Mouse (Mus musculus) kidney, postnatal 10 days (tissue): ENCODE results near the gene Myl6.

ENCODE experiments used
- DNase-seq: peaks from one replicate; pipeline ENCODE4 v3.0.0; 2021; ENCODE audit warnings: mixed read lengths

Gene Myl6

GRCm38 (mm10) chr10:128493695-128494666 lies at the start of gene Myl6:
Myl6 (minus strand) TSS chr10:128494145.
- DNase-seq = peak; percentile 100

DNA sequence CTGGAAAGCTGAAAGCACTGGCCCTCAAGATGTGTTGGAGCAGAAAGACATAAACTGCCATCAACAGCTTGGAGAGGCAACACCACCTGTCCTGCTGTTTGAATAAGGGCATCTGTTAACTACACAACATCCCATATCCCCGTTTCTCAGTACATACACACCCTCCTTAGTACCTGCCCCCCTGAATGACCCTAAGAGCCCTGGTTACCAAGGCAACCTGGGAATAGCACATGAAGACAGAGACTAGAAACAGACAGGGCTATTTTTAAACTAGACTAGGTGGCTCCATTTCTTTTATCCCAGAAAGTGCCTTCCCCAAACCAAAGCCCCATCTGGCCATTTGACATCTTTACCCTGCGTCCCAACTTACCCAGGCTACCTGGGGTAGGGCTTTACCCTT lies 49.2 kb upstream of the Myl6 start:
- no peak for DNase-seq

- DNase-seq = no peak
These were observed 44.5 kb upstream of the Myl6 start for GRCm38 (mm10) chr10:128538340-128538870.

GRCm38 (mm10) chr10:128536266-128536940 lies 42.5 kb upstream of the Myl6 start:
- peak; percentile 91 for DNase-seq

- DNase-seq = no peak
These were observed 41.8 kb upstream of the Myl6 start for GRCm38 (mm10) chr10:128535624-128536265.

DNA sequence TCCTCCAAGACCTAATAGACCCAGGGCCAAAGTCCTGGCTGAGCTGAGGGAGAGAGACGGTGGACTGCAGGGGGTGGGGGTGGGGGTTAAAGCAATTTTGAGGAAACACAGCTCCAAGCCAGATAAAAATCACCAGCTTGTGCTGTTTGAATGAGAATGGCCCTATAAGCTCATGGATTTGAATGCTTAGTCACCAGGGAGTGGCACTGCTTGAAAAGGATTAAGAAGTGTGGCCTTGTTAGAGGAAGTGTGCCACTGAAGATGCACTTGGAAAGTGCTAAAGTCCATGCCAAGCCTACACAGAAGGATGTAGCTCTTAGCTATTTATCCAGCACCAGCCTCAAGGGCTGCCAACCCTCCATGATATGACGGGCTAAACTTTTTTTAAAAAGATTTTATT lies 41.3 kb upstream of the Myl6 start:
- DNase-seq = no peak

GRCm38 (mm10) chr10:128526366-128527356 lies 32.7 kb upstream of the Myl6 start:
- DNase-seq = peak; percentile 34

GRCm38 (mm10) chr10:128525671-128526308 lies 31.8 kb upstream of the Myl6 start, which contains the start of gene Esyt1:
Esyt1 (minus strand) TSS chr10:128525871.
- peak; percentile 95 for DNase-seq

GRCm38 (mm10) chr10:128524732-128525662 lies 31.1 kb upstream of the Myl6 start:
- peak; percentile 78 for DNase-seq

- no peak for DNase-seq
These were observed 30.3 kb upstream of the Myl6 start for GRCm38 (mm10) chr10:128524111-128524731.

DNA sequence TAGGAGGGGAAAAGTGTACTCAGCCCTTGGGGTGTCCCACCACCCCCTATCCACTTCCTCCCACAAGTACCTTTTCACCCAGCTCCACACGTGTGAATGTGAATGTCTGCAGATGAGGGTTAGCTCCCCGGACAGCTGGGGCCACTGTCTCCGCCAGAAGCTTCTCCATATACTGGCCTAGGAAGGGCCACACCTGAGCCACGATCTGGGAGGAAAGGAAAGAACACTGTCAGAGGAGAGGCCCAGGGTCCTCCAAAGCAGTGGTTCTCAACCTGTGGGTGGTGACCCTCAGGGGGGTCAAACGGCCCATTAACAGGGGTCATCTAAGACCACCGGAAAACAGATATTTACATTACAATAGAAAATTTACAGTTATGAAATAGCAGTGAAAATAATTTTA lies 28.4 kb upstream of the Myl6 start:
- no peak for DNase-seq

- DNase-seq = no peak
These were observed 26.6 kb upstream of the Myl6 start for GRCm38 (mm10) chr10:128520591-128520990.

DNA sequence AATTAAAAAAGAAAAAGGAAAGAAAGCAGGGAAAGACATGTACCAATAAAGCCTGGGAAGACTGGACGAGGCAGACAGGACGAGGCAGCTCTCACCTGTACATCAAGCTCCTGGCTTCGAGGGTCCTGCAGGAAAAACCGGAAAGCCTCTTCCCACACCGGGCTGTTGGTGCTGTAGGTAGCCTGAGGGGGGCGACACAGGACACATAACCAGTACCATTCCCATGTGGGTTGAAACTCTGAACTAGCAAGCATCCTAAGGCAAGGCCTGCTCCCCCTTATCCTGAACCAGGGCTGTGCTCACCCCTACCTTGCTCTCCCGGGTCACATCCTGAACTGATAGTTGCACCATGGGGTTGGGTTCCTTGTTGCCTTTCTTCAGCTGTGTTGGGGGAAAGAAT lies 24.9 kb upstream of the Myl6 start:
- peak; percentile 67 for DNase-seq

- DNase-seq = no peak
These were observed 22.7 kb upstream of the Myl6 start for GRCm38 (mm10) chr10:128516677-128517076.

DNA sequence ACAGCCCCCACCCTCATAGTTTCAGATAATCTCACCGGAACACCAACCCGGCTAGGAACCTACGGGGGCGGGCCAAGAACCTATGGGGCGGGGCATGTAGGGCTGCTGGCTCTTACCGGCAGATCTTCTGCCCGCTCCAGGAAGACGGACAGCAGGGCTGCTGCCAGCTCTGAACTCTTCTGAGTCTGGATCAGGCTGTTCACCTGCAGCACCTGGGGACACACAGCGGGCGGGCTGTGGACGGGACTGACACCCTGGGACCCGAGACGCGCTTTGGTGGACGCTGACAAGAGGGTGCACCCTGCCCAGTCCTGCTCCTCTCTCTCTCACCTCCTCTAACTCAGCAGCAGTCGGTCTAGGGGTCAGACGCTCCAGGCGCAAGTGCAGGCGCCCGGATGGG lies 22.1 kb upstream of the Myl6 start:
- no peak for DNase-seq

DNA sequence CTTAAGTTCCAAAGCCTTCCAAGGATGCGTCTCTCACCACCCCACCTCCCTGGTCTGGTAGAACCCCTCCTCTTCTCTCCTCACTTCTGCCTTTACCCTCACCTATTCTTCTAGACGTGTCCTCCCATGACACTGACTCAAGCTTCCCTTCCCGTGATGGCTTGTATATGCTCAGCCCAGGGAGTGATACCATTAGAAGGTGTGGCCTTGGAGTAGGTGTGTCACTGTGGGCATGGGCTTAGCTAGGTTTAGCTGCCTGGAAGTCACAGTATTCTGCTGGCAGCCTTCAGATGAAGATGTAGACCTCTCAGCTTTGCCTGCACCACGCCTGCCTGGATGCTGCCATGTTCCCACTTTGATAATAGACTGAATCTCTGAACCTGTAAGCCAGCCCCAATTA lies 21.1 kb upstream of the Myl6 start:
- no peak for DNase-seq

- DNase-seq = peak; percentile 2
These were observed 17.8 kb upstream of the Myl6 start for GRCm38 (mm10) chr10:128511761-128512160.

- DNase-seq = peak; percentile 5
These were observed 17.2 kb upstream of the Myl6 start for GRCm38 (mm10) chr10:128511189-128511588.

- DNase-seq = peak; percentile 6
These were observed 16.4 kb upstream of the Myl6 start for GRCm38 (mm10) chr10:128510301-128510700.

- DNase-seq = peak; percentile 19
These were observed 15.9 kb upstream of the Myl6 start for GRCm38 (mm10) chr10:128509831-128510230.
